Comparison of ENCODE assay signal across 30 mouse cellular contexts in genomic region chr6:99289220-99289619, GRCm38 (mm10).
DNase-seq lines count a peak whose midpoint lies in the region; ATAC-seq and TF ChIP-seq lines count a peak whose summit lies in the region.
"Had no signal": no experiment of that assay in that cellular context is flagged by ENCODE, and none has a peak within 500 bp of the region (broad histone marks: within the 10 kb centered on the region; RNA-seq: fewer than 3 reads in every experiment).

No protein-coding gene starts in this region.

- H3K9ac ChIP-seq in forebrain, embryonic 14.5 days (ENCODE audit: low read length): no peak overlapping the region
- H3K9ac ChIP-seq in forebrain, embryonic 16.5 days (replicated peaks; ENCODE audit: low read depth, low read length): no peak overlapping the region
- H3K9ac ChIP-seq in intestine, postnatal 0 days (ENCODE audit: low read depth, low read length): no peak overlapping the region
- H3K9ac ChIP-seq: embryonic facial prominence, embryonic 13.5 days; forebrain, postnatal 0 days; heart, embryonic 12.5 days; hindbrain, embryonic 14.5 days; limb, embryonic 12.5 days; liver, embryonic 15.5 days; lung, embryonic 14.5 days; neural tube, embryonic 12.5 days had no signal

- no peak overlapping the region for H3K4me3 ChIP-seq in forebrain, embryonic 14.5 days (ENCODE audit: low read depth, low read length)
- H3K4me3 ChIP-seq in forebrain, embryonic 16.5 days (replicated peaks; ENCODE audit: low read length): no peak overlapping the region
- no peak overlapping the region for H3K4me3 ChIP-seq in intestine, postnatal 0 days (ENCODE audit: low read depth, low read length)
- H3K4me3 ChIP-seq: embryonic facial prominence, embryonic 13.5 days; forebrain, embryonic 10.5 days; heart, adult 2 months; heart, embryonic 12.5 days; limb, embryonic 12.5 days; liver, embryonic 15.5 days; midbrain, embryonic 10.5 days; myocyte; neural tube, embryonic 12.5 days had no signal

- peaks cover 6% of the 10 kb centered on the region for H3K4me1 ChIP-seq in forebrain, embryonic 14.5 days (ENCODE audit: control insufficient read depth, insufficient read depth, low read length)
- H3K4me1 ChIP-seq in forebrain, embryonic 16.5 days (replicated peaks; ENCODE audit: control insufficient read depth, insufficient read depth, low read length): no peaks in the 10 kb centered on the region
- H3K4me1 ChIP-seq in intestine, postnatal 0 days (replicated peaks; ENCODE audit: control insufficient read depth, insufficient read depth, low read length): no peaks in the 10 kb centered on the region
- H3K4me1 ChIP-seq: embryonic facial prominence, embryonic 13.5 days; limb, embryonic 12.5 days; neural tube, embryonic 12.5 days had no signal

- TF ChIP-seq CTCF in intestine, postnatal 0 days (IDR thresholded peaks at IDR 0.05; ENCODE audit: low read depth): no peak

- intact Hi-C loops in left cerebral cortex, postnatal 14 days (cut with DNase I): no loop called here

- no peaks in the 10 kb centered on the region for H3K9me3 ChIP-seq in forebrain, embryonic 14.5 days (replicated peaks; ENCODE audit: control insufficient read depth, low read length)
- no peaks in the 10 kb centered on the region for H3K9me3 ChIP-seq in forebrain, embryonic 16.5 days (ENCODE audit: control insufficient read depth, low read length)
- no peaks in the 10 kb centered on the region for H3K9me3 ChIP-seq in intestine, postnatal 0 days (ENCODE audit: control insufficient read depth)
- H3K9me3 ChIP-seq: embryonic facial prominence, embryonic 13.5 days; forebrain, embryonic 10.5 days; heart, embryonic 12.5 days; limb, embryonic 12.5 days; liver, embryonic 15.5 days; midbrain, embryonic 10.5 days; neural tube, embryonic 12.5 days had no signal

- no peak overlapping the region for H3K27ac ChIP-seq in forebrain, embryonic 14.5 days (ENCODE audit: low read depth, low read length)
- H3K27ac ChIP-seq in forebrain, embryonic 16.5 days (ENCODE audit: low read length): no peak overlapping the region
- H3K27ac ChIP-seq in intestine, postnatal 0 days (ENCODE audit: low read depth, low read length): no peak overlapping the region
- H3K27ac ChIP-seq: embryonic facial prominence, embryonic 13.5 days; forebrain, embryonic 10.5 days; heart, adult 2 months; hindbrain, embryonic 14.5 days; limb, embryonic 12.5 days; liver, embryonic 15.5 days; midbrain, embryonic 10.5 days; neural tube, embryonic 12.5 days; stomach, postnatal 0 days had no signal

- H3K36me3 ChIP-seq in forebrain, embryonic 14.5 days (ENCODE audit: control insufficient read depth, insufficient read depth, low read length): no peaks in the 10 kb centered on the region
- H3K36me3 ChIP-seq in forebrain, embryonic 16.5 days (ENCODE audit: control insufficient read depth, insufficient read depth): no peaks in the 10 kb centered on the region
- H3K36me3 ChIP-seq in intestine, postnatal 0 days (ENCODE audit: control insufficient read depth, insufficient read depth): no peaks in the 10 kb centered on the region
- H3K36me3 ChIP-seq: embryonic facial prominence, embryonic 13.5 days; forebrain, embryonic 10.5 days; heart, embryonic 12.5 days; limb, embryonic 12.5 days; liver, embryonic 15.5 days; midbrain, embryonic 10.5 days; neural tube, embryonic 12.5 days had no signal

- WGBS in forebrain, embryonic 14.5 days: 48% methylated on average over 4 of the region's 4 CpGs
- WGBS in forebrain, embryonic 16.5 days: 47% methylated on average over 4 of the region's 4 CpGs
- WGBS in intestine, postnatal 0 days: 76% methylated on average over 4 of the region's 4 CpGs

- H3K27me3 ChIP-seq in forebrain, embryonic 14.5 days (replicated peaks; ENCODE audit: control insufficient read depth, insufficient read depth, low read length): no peaks in the 10 kb centered on the region
- no peaks in the 10 kb centered on the region for H3K27me3 ChIP-seq in forebrain, embryonic 16.5 days (replicated peaks; ENCODE audit: control insufficient read depth, insufficient read depth, low read length)
- H3K27me3 ChIP-seq in intestine, postnatal 0 days (replicated peaks; ENCODE audit: control insufficient read depth, insufficient read depth, low read length): no peaks in the 10 kb centered on the region
- H3K27me3 ChIP-seq: heart, embryonic 12.5 days; limb, embryonic 12.5 days; liver, embryonic 15.5 days; neural tube, embryonic 12.5 days had no signal

- ATAC-seq in forebrain, embryonic 14.5 days: no peak
- ATAC-seq in forebrain, embryonic 16.5 days: no peak
- no peak for ATAC-seq in intestine, postnatal 0 days
- ATAC-seq: forebrain, postnatal 0 days; midbrain, embryonic 16.5 days had no signal

- peak; percentile 42 for DNase-seq in forebrain, embryonic 14.5 days (ENCODE audit: low spot score)
- DNase-seq in brain, adult 2 months (ENCODE audit: low read depth, low spot score): peak; percentile 45
- DNase-seq in cerebellum, adult 9-10 months: peak; percentile 23
- DNase-seq in cerebellum, postnatal 36 days: peak; percentile 30 to 40
- DNase-seq in left cerebral cortex, postnatal 14 days (ENCODE audit: low spot score in 2 of 2): no peak
- DNase-seq: adrenal gland, postnatal 25 days; forebrain, postnatal 0 days; heart, adult 2 months; kidney, adult 9 months; kidney, postnatal 10 days; layer of hippocampus, postnatal 36 days; lung, embryonic 14.5 days; lung, postnatal 14 days; right cerebral cortex, adult 18-20 months; right cerebral cortex, postnatal 4 days; thymus, adult 18-20 months; thymus, postnatal 36 days had no signal

- H3K4me2 ChIP-seq in forebrain, embryonic 14.5 days (ENCODE audit: low read length): no peak overlapping the region
- H3K4me2 ChIP-seq in forebrain, embryonic 16.5 days (ENCODE audit: low read length): no peak overlapping the region
- no peak overlapping the region for H3K4me2 ChIP-seq in intestine, postnatal 0 days (replicated peaks; ENCODE audit: low read depth)
- H3K4me2 ChIP-seq: embryonic facial prominence, embryonic 13.5 days; heart, embryonic 12.5 days; hindbrain, embryonic 14.5 days; limb, embryonic 12.5 days; liver, embryonic 15.5 days; lung, embryonic 14.5 days; neural tube, embryonic 12.5 days had no signal

Comparison
In these comparisons a context has a peak if more than half of its experiments do, and no peak if none do; other contexts are left out.
1. DNase-seq: peak in forebrain, embryonic 14.5 days (single experiment), brain, adult 2 months (single experiment), cerebellum, adult 9-10 months (single experiment) and cerebellum, postnatal 36 days (2 of 2); none in left cerebral cortex, postnatal 14 days (0 of 2).